Mouse (Mus musculus) gonadal fat pad, adult 2 months (tissue): ENCODE measurements around the gene Sulf2. TPM values are rescaled to one million over a fixed set of nuclear protein-coding genes. Genes with fewer than 3 reads are reported as not detected.

Source experiments
- DNase-seq: peaks from one replicate; pipeline ENCODE4 v3.0.0-alpha.2; 2012; ENCODE audit warnings: low read depth
- polyA plus RNA-seq: library from polyadenylated mRNA; depleted of rRNA; stranded (reverse); fragments of >200 nt; gene quantifications from 2 replicates; pipeline ENCODE4 v1.2.3, GENCODE M21; 2012

Sulf2 gene
- polyA plus RNA-seq, 1 experiment, result 132 TPM

DNA sequence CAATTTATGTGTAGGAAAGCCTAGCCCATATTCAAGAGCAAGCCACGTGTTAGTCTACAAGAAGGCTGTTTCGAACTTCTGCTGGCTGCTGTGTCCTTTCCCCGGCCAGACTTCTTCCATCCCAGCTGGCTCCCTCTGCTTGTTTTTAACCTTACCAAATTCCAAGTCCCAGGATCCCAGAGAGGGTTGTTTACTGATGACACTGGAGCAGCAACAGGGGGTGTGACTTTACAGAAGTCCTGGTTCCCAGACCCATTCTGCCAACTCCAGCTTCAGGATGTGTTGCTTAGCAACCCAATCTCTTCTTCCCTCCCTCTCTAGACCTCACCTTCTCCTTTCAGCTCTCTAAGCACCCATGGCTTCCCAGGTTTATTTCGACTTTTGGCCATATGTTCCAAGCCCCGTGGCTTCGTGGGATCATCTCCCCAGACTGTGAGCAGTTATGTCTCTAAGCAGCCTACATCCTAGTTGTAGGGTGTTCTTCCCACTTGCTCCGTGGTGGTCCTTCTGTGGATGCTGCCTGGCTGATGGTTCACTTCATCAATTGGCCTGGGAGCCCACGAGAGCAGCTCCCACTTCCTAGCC is 20.2 kb upstream of the Sulf2 start:
- no peak for DNase-seq

DNA sequence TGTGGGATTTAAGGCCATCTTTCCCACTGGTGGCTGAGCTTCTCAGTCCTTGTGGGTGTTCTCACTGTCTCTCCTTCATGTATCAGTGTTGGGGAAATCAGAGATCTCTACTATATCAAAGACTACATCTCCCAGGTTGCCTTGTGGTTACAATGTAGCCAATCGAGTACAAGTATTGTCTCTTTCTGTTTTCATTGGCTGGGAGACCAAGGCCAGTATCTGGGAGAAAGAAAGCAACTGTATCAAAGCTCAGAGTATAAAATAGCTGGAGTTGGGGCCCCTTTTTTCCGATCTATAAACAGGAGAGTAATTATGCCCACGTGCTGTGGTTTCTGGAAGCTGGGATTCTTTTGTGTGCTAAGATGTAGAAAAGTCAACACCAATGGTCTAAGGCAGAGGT is 19.7 kb upstream of the Sulf2 start:
- DNase-seq, result no peak

DNA sequence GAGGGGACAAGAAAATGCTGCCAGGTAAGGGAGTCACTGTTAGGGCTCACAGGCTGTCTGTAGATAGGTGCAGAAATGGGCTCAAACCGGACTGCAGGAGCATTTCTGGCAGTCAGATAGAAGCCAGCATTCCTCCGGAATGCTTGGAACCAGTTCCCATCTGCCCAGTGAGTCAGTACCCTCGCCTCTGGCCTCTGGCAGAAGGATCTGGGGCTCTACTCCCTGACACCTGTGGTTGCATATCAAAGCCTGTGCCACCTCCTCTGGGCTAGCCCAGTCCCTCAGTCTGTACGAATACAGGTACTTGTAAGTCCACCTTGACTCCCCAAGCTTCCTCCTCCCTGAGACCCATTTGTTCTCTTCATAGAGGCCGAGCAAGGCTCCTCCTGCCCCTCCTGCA is 17.7 kb upstream of the Sulf2 start:
- no peak for DNase-seq

DNA sequence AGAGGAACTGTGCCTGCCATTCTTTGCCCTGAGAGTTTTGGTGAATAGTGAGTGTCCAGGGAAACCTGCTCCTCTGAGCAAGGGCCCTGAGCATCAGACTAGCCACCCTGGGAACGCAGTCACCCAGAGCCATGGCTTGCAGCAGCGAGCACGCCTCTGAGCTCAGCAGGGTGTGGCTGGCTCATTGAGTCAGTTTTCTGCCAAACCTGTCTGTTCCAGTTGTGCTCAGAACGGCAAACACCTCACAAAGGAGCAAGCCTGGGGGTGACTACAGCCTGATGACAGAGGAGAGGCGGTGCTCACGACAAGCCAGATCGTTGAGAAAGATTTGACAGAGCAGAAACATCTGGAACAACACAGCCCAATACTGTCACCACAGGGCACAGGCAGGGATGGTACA is 14.7 kb upstream of the Sulf2 start:
- no peak for DNase-seq

DNA sequence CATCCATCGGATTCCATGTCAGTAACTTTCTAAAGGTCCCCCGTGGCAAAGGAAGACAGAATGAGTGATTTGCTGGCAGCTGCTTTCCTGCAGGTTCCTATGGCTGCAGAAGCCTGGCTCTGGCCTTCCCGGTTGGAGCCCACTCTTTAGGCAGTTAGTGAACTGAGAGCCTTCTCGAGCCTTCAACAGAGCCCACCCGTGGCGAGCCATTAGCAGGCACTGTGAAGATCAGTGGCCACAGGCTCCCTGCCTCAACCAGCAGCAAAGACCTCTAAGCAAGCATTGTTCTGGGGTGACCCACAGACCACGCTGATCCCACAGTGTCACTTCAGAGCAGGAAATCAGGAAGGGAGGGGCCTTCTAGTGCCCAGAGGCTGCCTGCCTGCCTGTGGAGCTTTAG is 13.4 kb upstream of the Sulf2 start:
- DNase-seq, result no peak

DNA sequence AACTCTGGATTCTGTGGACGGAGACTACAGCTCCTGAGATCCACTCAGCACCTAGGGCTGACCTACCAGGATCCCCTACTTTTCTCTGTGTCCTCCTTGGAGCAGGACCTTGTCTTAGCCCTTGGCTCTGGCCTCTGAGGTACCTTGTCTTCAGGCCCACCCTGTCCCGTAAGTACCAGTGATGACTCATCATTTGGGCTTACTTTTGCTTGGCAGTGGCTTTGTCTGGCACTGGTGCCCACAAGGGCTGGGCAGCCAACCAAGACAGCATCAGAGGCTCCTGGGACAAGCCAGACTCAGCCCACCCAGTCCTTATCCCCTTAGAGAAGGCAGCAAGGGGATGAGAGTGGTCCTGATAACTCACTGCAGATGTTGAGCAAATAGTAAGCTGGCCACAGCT is 11.9 kb upstream of the Sulf2 start:
- no peak for DNase-seq

DNA sequence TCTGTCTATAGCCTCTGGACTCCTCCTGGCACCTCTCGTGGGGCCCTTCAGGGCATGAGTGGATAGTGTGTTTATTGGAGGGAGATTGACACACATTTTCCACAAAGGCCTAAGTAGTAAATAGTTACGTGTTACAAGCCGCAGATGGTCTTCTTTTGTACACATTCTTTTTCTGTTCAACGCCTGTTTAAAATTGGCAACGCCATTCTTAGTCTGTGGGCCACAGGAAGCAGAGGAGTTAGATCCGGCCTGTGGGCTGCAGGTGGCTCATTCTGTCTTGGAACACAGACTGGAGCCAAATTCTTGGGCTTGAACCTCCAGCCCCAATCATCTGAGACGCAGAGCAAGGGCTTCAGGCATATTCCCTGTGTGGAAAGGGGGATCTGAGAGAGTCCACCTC is 9.9 kb upstream of the Sulf2 start:
- DNase-seq, result no peak

DNA sequence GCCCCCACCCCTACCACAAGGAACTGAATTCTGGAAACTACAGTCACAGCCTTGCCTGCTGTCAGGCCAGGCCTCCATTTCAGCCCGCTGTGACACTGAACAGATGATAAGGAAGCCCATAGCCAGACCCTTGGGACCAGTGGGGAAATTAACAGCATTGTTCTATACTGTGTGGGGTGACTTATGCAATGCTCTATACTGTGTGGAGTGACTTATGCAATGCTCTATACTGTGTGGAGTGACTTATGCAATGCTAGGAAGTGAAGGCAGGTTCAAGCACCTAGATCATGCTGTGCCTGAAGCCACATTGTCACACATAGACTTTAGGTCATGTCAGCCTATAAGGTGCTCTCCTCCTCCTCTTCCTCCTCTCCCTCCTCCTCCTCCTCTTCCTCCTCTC is 9.1 kb upstream of the Sulf2 start:
- no peak for DNase-seq

DNA sequence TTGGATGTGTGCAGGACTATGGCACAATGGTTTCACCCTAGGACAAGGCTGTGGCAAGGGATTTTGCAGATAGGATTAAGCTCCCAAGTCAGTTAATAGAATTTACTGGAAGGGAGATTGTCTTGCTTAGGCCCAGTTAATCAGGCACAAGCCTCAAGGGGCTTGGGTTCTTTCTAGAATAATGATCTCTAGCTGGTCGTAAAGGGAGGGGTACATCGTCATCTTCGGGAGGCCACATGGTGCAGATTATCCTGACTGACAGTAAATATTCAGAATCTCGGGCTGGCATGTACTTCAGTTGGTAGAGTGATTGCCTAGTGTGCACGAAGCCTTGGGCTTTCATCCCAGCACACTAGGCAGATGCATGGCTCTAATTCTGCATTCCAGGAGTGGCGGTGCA is 8.5 kb upstream of the Sulf2 start:
- DNase-seq, result no peak

DNA sequence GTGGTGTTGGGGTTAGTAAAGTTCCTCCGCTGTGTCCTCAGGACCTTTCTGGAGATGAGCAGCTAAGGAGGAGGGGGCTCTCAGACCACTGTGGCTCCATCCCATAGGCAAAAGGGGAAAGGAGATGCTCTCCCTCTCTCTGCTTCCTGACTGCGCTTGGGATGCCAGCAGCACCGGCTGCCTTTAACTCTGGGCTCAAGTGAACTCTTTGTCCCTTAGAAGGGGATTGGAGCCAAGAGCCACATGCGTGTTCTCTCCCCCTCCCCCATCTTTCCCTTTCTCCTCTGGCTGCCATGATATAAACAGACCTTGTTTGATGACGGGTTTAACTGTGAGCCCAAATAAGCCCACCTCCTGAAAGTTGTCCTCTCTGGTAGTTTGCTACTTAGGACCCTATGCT is 7.8 kb upstream of the Sulf2 start:
- DNase-seq, result no peak

DNA sequence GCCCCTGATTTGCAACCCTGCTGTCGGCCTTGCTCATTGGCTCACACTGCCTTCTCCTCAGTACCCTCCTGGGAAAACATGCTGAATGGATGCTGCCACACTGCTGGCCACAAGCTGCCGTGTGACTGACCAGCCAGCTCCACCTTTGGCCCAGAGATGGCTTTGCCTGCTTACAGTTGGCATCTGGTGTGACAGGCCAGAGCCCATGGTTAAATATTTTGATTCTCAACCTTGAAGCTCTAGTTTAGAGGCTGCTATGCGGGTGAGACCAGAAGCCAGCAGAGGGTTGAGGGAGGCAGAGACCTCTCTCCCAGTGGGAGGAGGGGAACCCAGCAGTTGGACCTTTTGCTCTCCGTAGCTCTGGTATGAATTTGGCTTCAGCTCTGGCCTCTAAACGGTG is 6.7 kb upstream of the Sulf2 start:
- DNase-seq, result no peak

DNA sequence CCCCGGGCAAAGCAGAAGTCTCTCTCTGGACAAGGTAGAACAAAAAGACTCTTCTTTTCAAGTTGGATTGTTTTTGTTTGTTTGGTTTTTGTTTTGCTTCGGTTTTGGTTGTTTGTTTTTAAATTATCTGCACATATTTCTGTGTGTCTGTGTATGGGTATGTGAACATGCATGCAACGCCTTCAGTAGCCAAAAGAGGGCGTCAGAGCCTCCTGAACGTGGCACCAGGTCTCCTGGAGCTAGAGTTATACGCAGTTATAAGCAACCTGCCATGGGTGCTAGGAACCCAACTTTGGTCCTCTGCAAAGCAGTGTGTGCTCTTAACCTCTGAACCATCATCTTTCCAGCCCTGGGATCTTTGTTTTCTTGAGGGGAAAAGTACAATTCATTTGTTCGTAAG is 3.8 kb upstream of the Sulf2 start:
- no peak for DNase-seq

DNA sequence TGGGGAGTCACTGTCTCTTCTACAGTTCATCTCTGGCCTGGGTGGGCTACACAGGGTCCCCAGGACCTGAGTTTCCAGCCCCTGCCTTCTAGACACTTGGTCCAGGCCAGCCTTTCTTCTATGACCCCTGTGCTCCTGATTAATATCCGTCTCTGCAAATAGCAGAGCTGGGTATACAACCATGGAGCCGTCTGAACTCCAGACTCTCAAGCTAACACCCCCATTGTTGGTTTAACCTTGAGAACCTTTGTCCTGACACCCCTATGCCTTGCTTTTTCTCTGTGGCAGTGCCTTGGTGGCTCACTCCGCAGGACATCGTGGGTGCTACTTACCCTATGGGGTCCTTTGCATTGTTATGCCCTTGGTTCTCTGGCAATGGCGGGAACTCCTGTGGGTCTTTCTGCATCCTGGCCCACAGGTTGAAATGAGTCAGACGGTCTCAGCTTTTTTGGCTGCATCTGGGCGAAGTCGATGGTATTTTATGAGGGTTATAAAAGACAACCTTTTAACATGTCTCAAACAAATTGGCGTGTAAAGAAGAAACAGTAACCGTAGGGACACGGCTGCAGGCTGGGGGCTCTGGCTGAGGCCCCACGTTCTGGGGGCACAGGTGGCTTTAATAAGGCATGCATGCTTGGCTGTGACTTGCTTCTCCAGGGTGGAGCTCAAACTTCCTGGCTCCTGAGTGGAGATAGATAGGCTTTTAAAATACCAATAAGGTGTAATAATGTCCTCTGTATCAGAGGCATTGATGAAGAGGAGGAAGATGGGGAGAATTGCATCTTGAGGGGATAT is 2.5 kb upstream of the Sulf2 start:
- no peak for DNase-seq

DNA sequence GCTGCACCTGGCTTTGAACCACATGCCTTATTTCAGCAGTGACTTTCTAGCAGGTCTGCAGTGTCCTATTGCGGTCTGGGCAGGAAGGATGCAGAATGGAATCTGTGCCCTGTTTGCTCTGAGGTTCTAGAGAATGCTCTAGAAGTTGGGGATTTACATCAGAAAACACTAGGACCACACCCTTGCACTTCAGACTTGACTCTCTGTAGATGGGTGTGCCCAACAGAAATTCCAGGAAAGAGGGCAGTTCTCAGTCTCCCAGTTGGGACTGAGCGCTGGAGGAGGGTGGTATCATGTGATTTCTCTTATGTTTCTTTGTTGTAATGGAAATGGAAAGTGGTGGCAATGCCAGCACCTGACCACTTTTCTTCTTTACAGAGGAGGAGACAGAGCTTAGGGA is 1.7 kb upstream of the Sulf2 start:
- no peak for DNase-seq

DNA sequence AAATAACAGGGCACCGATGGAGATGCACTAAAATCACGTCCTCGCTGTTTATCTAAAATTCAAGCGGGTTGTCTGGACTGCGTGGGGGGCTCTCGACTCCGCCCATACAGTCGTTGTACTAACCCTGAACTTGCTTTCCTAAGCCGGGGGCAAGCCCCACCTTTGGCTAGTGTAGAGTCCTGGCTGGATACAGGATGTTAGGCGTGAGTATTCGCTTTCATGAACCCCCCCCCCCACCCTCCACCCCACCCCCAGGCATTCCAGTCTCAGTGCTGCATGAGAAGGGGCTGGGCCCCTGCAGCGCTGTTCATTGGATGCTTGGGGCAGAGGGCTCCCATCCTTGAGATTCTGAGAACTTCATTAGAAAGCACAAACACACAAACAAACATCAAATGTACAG is 659 bp upstream of the Sulf2 start:
- no peak for DNase-seq

DNA sequence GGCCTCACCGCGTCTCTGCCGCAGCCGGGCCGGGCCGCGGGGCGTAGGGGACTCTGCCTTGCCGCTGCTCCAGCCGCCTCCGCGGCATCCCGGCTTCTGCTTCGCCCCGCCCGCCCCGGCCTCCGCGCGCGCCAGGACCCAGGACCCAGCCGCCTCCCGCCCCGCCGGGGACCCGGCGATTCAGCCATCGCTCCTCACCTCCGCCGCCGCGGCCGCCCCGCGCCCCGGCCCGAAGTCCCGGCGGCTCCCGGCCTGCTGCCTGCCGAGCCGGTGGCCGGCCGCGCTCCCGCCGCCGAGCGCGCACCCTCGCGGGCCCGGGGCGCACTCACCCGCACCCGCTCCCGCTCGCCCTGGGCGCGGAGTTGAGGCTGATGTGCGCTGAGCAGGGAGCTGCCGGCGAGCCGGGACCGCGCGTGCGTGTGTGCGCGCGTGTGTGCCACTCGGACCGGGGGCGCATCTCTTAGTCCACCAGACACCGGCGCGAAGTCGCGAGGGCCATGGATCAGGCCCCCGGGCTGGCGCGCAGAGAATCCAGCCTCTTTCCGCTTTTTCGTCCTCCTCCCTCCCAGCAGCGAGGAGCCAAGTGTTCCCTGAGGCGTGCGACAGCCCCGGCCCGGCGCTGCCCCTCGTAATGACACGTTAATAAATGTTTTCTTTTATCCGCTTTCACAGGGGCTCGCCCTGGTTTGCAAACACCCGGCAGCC is 562 bp downstream of the Sulf2 start:
- DNase-seq, result no peak

DNA sequence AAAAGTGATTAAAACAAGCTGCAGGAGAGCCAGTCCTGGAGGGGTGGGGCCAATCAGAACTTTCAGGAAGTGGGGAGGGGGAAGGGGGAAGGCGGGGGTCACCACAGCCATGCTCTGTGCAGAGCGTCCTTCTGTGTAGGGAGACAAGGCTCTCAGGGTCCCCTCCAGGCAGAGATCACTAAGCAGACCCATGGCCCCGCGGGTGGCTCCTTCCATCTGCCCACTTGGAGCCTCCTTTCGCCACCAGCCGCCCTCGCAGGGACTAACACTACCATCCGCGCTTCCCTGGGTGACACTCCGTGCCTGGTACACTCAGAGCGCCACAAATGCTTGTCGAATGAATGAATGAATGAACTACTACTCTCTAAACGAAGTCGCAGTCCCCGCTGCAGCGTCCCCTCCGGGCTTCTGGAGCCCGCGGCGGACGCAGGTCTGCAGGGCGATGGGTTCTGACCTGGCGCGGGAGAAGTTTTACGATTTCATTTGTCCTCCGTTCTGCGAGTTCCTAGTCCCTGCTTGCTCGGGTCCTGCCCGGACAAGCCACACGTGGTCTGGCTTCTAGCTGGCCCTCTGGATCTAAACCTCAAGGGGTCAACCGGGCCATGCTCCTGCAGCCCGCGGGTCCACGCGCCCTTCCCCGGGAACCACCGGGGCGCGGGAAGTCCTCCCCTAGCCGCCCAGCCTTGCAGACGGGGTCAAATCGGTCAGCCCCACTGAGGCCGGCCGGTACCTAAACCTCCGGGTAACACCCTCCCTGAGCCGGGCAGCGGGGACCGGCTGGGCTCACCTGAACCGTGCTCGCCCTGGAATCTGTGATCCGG is 1.4 kb downstream of the Sulf2 start:
- DNase-seq, result no peak

DNA sequence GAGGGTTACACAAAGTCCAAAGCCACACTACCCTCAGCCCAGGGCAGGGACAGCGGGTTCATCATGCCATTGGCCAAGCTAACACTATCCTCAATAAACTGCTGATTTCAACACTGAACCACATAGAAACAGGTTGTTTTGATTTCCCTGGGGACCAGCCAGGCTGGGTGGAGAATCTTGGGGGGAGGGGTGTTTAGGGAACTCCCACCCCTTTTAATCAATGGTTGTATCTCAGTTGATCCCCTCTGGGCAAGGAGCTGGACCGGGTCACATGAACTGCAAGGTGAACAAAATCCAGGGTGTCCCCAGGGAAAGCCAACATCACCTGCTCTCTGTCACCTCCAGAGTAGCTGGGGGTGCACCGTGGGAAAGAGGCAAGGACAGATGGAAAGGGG is 2.1 kb downstream of the Sulf2 start:
- DNase-seq, result no peak

DNA sequence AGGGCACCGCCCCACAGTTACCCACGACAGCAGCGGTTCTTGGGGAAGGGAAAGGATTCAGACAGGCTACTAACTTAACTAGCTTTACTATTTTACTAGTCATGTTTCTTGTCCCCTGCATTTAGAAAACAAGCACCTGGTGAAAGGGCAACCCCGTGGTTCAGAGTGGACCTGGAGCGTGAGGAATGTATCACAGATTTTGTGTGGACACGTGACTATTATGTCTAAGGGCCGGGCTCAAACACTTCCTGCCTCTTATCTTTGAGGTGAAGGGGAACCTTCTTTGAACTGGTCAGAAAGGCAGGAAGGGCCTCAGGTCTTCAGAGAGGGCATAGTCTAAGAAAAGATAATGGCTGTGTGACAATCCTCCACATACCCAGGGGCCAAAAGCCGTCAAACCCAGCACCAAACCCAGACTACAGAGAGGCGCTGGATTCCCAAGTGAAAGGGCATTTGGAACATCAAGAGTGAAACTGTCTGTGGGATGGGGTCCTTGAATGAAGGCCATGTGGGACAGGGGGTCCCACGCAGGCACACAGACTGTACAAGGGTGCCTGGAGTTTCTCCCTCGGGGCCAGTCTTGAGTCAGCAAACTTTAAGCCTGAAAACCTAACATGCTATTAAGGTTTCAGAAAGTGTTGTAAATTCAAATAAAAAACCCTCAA is 2.6 kb downstream of the Sulf2 start:
- DNase-seq, result no peak

DNA sequence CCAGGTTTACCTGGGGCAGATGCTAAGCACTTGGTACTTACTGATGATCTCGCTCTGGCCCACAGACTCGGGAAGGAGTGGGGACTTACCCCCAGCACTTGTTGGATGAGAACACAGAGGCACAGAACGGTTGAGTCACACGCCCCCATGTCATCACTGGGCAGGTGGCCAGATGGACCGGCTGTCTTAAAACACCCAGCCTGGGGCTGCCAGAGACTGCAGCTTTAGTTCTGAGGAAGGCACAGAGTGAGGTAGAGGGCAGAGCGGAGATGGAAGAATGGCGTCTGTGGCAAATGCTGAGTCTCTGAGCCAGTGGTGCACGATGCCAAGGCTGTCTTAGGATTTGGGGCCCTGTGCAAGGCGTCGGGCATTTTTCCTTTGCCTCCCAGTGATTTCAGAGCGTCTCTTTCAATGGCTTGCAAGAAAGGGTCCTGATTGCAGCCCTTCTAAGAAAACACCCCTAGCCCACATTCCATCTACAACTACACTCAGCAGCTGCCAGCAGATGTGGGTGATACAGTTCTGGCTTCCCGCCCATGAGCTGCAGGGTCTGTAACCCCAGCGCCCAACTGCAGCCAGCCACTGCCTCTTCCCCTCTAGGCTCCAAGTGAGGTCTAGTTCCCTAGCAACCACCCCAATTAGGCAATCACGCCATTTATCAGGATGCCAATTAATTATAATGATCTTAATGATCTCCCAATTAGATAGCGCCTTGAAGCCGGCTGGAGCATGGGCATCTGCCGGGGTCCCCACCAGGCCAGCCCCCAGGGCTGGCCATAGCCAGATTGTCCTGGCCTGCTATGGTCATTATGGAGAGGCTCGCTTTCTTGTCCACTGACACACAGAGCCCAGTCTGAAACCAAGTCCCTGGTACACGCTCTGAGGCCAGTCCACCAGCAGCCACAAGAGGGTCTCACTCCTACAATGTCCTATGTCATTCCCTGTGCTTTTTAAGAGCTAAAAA is 3.7 kb downstream of the Sulf2 start:
- no peak for DNase-seq

DNA sequence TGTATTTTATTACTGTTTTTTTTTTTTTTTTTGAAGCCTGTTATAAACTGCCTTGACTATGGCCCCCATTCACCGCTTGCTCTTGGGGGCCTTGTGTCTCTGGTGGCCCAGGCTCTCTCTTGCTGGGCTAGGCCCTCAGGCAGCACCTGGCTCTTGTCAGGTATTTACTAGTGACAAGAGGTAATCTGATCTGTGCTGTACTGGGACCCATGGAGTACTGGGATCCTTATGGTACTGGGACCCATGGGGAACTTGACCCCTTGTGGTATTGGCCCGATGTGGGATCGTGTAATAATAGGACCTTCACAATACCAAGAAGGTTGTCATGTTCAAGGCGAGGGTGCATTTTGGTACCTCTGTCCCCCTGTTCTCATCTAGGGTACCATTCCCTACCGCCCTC is 4.9 kb downstream of the Sulf2 start:
- no peak for DNase-seq
